Mouse (Mus musculus): ENCODE measurements around the gene 2610528J11Rik. TPM values are rescaled to one million over a fixed set of nuclear protein-coding genes. Genes with fewer than 3 reads are reported as not detected.
A peak's percentile ranks its signal among the peaks of the same experiment; 100 is the strongest.

The 2610528J11Rik gene
- polyA plus RNA-seq, 1 experiment = 0.27 TPM

DNA sequence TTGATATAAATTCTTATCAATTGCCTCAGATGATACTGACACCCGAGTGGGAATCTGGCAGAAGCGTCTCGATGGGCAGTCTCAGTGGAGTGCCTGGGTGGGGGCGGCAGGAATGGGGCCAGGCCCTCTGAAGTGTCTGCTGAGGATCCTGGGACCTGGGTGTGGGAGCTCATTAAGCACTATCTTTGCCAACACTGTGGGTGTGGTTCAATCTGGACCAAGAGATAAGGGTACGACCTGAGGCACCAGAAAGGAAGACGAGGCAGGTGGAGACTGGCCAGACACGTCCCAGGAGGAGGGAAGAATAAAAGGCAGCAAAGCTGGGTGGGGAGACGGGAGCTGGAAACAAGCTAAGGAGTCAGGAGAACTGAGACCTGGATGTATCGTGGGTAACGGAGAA lies 41.9 kb downstream of the 2610528J11Rik start:
- no peak for DNase-seq (ENCODE audit: low read depth)
- no peak for TF ChIP-seq CTCF (IDR thresholded peaks at IDR 0.05; ENCODE audit: borderline replicate concordance, extremely low read depth, insufficient read depth, insufficient read length)
- TF ChIP-seq POLR2A (IDR thresholded peaks at IDR 0.05; ENCODE audit: borderline replicate concordance, extremely low read depth, insufficient read depth, insufficient read length, poor library complexity, severe bottlenecking) = no peak

GRCm38 (mm10) chr4:118569320-118569719 lies 42.5 kb downstream of the 2610528J11Rik start:
- TF ChIP-seq POLR2A (IDR thresholded peaks at IDR 0.05; ENCODE audit: borderline replicate concordance, extremely low read depth, insufficient read depth, insufficient read length, poor library complexity, severe bottlenecking) = no peak
- no peak for TF ChIP-seq CTCF (IDR thresholded peaks at IDR 0.05; ENCODE audit: borderline replicate concordance, extremely low read depth, insufficient read depth, insufficient read length)
- DNase-seq (ENCODE audit: low read depth) = no peak

GRCm38 (mm10) chr4:118571441-118571840 lies 44.6 kb downstream of the 2610528J11Rik start:
- TF ChIP-seq CTCF (IDR thresholded peaks at IDR 0.05; ENCODE audit: borderline replicate concordance, extremely low read depth, insufficient read depth, insufficient read length) (no peak), POLR2A (IDR thresholded peaks at IDR 0.05; ENCODE audit: borderline replicate concordance, extremely low read depth, insufficient read depth, insufficient read length, poor library complexity, severe bottlenecking) (no peak)
- peak; percentile 24 for DNase-seq (ENCODE audit: low read depth)

DNA sequence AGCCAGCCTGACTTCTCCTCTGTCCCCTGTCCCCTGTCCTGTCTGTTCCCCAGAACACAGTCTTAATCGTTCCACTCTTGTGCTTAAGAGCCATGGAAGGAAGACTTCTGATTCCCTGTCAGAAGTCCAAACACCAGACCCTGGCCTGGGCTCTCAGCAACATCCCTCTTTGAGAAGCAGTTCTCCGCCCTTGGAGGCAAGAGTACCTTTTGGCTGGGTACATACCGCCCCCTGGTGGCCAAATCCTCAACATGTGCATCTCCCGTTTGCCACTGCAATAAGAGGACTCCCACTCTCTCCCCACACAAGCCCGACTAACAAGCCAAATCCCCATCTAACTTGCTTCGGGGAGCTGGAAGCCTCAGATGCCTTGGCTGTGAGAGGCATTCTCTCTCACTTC lies 49.3 kb downstream of the 2610528J11Rik start:
- peak; percentile 90 for DNase-seq (ENCODE audit: low read depth)
- TF ChIP-seq POLR2A (IDR thresholded peaks at IDR 0.05; ENCODE audit: borderline replicate concordance, extremely low read depth, insufficient read depth, insufficient read length, poor library complexity, severe bottlenecking) (no peak), CTCF (IDR thresholded peaks at IDR 0.05; ENCODE audit: borderline replicate concordance, extremely low read depth, insufficient read depth, insufficient read length) (peak; percentile 93)

DNA sequence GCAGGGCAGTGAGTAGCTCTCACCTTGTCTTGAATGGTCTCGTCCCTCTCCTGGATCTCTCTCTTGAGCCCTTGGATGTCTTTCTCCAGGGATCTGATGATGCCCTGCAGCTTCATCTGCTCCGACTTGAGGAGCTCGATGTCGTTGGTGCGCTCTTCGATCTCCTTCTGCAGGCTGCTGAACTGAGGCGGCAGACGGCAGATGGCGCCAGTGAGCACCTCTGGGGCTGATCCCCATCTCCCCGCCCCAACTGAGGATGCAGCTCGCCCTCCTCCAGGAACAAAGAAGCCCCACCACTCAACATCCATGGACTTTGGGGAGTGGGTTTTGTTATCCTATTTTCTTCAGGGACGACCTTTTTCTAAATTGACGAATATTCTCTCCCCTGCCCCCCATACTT lies 52.5 kb downstream of the 2610528J11Rik start:
- TF ChIP-seq CTCF (IDR thresholded peaks at IDR 0.05; ENCODE audit: borderline replicate concordance, extremely low read depth, insufficient read depth, insufficient read length) (peak; percentile 51), POLR2A (IDR thresholded peaks at IDR 0.05; ENCODE audit: borderline replicate concordance, extremely low read depth, insufficient read depth, insufficient read length, poor library complexity, severe bottlenecking) (no peak)
- DNase-seq (ENCODE audit: low read depth) = no peak

Other genes with a start within 250 kb of the 2610528J11Rik start
- gene Ptprf, start 235.6 kb upstream of the 2610528J11Rik start, polyA plus RNA-seq (2012; rRNA removed) = 99.7 and 154 TPM in 2 replicates
- gene Szt2, start 117.7 kb upstream of the 2610528J11Rik start, polyA plus RNA-seq (2012; rRNA removed) = 32.5 and 48.7 TPM in 2 replicates
- gene Med8, start 117.7 kb upstream of the 2610528J11Rik start, polyA plus RNA-seq (2012; rRNA removed) = 83.4 and 95.1 TPM in 2 replicates
- 48.5 and 56.6 TPM in 2 replicates for gene Elovl1, start 98.9 kb upstream of the 2610528J11Rik start, polyA plus RNA-seq (2012; rRNA removed)
- gene Cdc20, start 89.6 kb upstream of the 2610528J11Rik start, polyA plus RNA-seq (2012; rRNA removed) = 54.5 and 108 TPM in 2 replicates
- gene Mpl, start 69.5 kb upstream of the 2610528J11Rik start, polyA plus RNA-seq (2012; rRNA removed) = 0.08 and 0.26 TPM in 2 replicates
- gene Tie1, start 36.9 kb upstream of the 2610528J11Rik start, polyA plus RNA-seq (2012; rRNA removed) = 18.8 and 23.1 TPM in 2 replicates
- gene Tmem125, start 17.0 kb downstream of the 2610528J11Rik start, polyA plus RNA-seq (2012; rRNA removed) = 0.49 and 0.82 TPM in 2 replicates
- gene Cfap57, start 93.8 kb downstream of the 2610528J11Rik start, polyA plus RNA-seq (2012; rRNA removed) = 0.72 and 1.5 TPM in 2 replicates
- gene Ebna1bp2, start 93.8 kb downstream of the 2610528J11Rik start, polyA plus RNA-seq (2012; rRNA removed) = 67.7 and 74.9 TPM in 2 replicates
- not detected in 2 replicates for gene Olfr62, start 132.0 kb downstream of the 2610528J11Rik start, polyA plus RNA-seq (2012; rRNA removed)
- gene Olfr1342, start 165.8 kb downstream of the 2610528J11Rik start, polyA plus RNA-seq (2012; rRNA removed) = 0.05 TPM in 2 replicates
- not detected in 2 replicates for gene Olfr1341, start 176.5 kb downstream of the 2610528J11Rik start, polyA plus RNA-seq (2012; rRNA removed)
- gene Olfr1340, start 193.1 kb downstream of the 2610528J11Rik start, polyA plus RNA-seq (2012; rRNA removed) = not detected in 2 replicates
- gene Olfr1339, start 205.2 kb downstream of the 2610528J11Rik start, polyA plus RNA-seq (2012; rRNA removed) = not detected in 2 replicates
- gene Olfr1338, start 231.7 kb downstream of the 2610528J11Rik start, polyA plus RNA-seq (2012; rRNA removed) = not detected in 2 replicates

All from brain, embryonic 14.5 days (tissue).